Mouse (Mus musculus) midbrain, embryonic 15.5 days (tissue): ENCODE measurements around the gene Far2. TPM values are rescaled to one million over a fixed set of nuclear protein-coding genes. Genes with fewer than 3 reads are reported as not detected.
"Not testable (repeated sequence)": the region's sequence is repeated elsewhere in the genome, so short reads cannot be mapped to it uniquely, and the experiment has no call there.

Source experiments
- ATAC-seq: fragments of 200-750 bp; cut with Nextera tagmentation; replicated peaks from 2 replicates; pipeline ENCODE4 v1.8.0; 2017; ENCODE audit warnings: moderate TSS enrichment
- H3K27ac ChIP-seq: fragments of 300-500 bp; sonication (generic); 2 replicates; pipeline ENCODE4 v1.5.1; 2015; ENCODE audit warnings: mild to moderate bottlenecking, inconsistent platforms
- H3K27me3 ChIP-seq: fragments of 300-500 bp; sonication (generic); replicated peaks from 2 replicates; pipeline ENCODE4 v1.6.1; 2015; ENCODE audit warnings: inconsistent platforms
- H3K36me3 ChIP-seq: fragments of 300-500 bp; sonication (generic); replicated peaks from 2 replicates; pipeline ENCODE4 v1.6.1; 2015; ENCODE audit warnings: inconsistent platforms
- H3K4me1 ChIP-seq: fragments of 300-500 bp; sonication (generic); 2 replicates; pipeline ENCODE4 v1.6.1; 2015; ENCODE audit warnings: inconsistent platforms
- H3K4me2 ChIP-seq: fragments of 300-500 bp; sonication (generic); 2 replicates; pipeline ENCODE4 v1.6.1; 2015; ENCODE audit warnings: inconsistent platforms, mild to moderate bottlenecking, moderate library complexity
- H3K4me3 ChIP-seq: fragments of 300-500 bp; sonication (generic); 2 replicates; pipeline ENCODE4 v1.5.1; 2015; ENCODE audit warnings: mild to moderate bottlenecking, inconsistent platforms
- H3K9ac ChIP-seq: fragments of 300-500 bp; sonication (generic); 2 replicates; pipeline ENCODE4 v1.6.1; 2015; ENCODE audit warnings: mild to moderate bottlenecking, inconsistent platforms
- H3K9me3 ChIP-seq: fragments of 300-500 bp; sonication (generic); 2 replicates; pipeline ENCODE4 v1.6.1; 2016; ENCODE audit warnings: inconsistent platforms
- WGBS: fragments of 180-500 bp; shearing (Covaris S2); methylation state at CpG from one replicate; pipeline ENCODE4 v1.1.7; 2015; ENCODE audit warnings: mixed read lengths; 5-methylcytosine and 5-hydroxymethylcytosine counted together
- polyA plus RNA-seq: library from polyadenylated mRNA; unstranded; fragments of >200 nt; fragmentation: Nextera tagmentation; extraction: Ambion mirVana; gene quantifications from 2 replicates; pipeline ENCODE4 v1.2.1, GENCODE M21; 2015

Gene Far2
- polyA plus RNA-seq, 1 experiment from 2014 or later: 24.7 TPM

DNA sequence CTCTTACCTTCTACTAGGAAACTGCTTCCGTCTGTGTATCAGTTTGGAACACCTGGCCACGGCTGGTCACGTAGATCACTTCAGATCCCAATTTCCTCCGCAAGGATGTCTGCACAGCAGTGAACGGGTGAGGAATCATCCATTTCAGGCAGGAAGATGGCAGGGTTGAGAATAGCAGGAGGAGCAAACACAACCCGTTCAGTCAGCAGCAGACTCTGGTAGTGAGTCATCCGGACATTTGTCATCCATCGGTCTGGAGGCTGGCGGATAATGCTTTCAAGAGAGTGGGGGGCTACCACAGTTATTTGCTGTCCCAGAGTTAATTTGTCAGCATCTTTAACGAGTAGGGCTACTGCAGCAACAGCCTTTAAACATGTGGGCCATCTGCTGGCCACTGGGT, 79.8 kb downstream of the Far2 start:
- H3K4me3 ChIP-seq, H3K36me3 ChIP-seq, ATAC-seq, H3K9me3 ChIP-seq, H3K4me2 ChIP-seq, H3K9ac ChIP-seq, H3K27me3 ChIP-seq, H3K27ac ChIP-seq, H3K4me1 ChIP-seq: not testable (repeated sequence)
- 81% methylated on average over 10 of the region's 10 CpGs for whole genome bisulfite sequencing

DNA sequence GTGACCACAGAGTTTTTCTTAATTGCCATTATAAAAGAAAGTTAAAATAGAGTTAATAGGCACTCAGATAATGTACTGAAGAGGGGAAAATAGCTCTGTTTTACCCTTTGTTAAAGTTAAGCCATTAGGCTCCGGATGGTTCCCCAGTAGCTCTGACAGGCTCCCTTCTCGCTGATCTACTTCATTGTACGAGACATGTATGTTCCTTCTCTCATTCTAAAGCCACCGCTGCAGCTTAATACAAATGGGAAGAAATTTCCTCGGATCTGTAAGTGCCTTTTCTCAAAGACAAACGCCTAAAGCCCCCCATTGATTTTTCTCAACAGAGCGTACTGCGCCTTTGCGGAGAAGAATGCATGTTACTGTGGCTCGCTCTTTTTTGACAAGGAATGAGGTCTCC, 85.3 kb downstream of the Far2 start:
- Histone ChIP-seq H3K9ac (no peak overlapping the region), H3K4me3 (no peak overlapping the region), H3K27me3 (no peaks in the 10 kb centered on the region), H3K36me3 (no peaks in the 10 kb centered on the region), H3K4me1 (peaks cover 5% of the 10 kb centered on the region; the same call in 1 of the 2 replicates), H3K27ac (no peak overlapping the region), H3K4me2 (peak overlapping the region; percentile 28), H3K9me3 (no peaks in the 10 kb centered on the region)
- 0 out of 2 replicates have a peak, but pooled peaks have one; percentile 58 for ATAC-seq
- WGBS: 17% methylated on average over 10 of the region's 10 CpGs

DNA sequence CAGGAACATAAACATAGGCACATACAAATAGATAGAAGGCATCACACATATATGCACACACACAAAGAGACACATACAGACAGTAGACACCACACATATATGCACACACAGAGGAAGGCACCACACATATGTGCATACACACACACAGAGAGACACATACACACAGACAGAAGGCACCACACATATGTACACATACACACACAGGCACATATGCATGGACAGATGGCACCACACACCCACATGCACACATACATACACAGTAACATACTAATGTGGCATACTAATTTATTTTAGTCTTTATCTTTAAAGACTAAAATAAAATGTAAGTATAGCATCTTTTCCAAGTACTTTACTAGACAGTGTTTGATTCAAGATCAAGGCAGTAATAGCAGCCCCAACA, 86.5 kb downstream of the Far2 start:
- Histone ChIP-seq H3K36me3 (no peaks in the 10 kb centered on the region), H3K9ac (no peak overlapping the region), H3K4me2 (no peak overlapping the region), H3K27ac (no peak overlapping the region), H3K4me1 (peaks cover 5% of the 10 kb centered on the region; the same call in 1 of the 2 replicates), H3K4me3 (no peak overlapping the region), H3K27me3 (no peaks in the 10 kb centered on the region), H3K9me3 (no peaks in the 10 kb centered on the region)
- ATAC-seq: no peak

DNA sequence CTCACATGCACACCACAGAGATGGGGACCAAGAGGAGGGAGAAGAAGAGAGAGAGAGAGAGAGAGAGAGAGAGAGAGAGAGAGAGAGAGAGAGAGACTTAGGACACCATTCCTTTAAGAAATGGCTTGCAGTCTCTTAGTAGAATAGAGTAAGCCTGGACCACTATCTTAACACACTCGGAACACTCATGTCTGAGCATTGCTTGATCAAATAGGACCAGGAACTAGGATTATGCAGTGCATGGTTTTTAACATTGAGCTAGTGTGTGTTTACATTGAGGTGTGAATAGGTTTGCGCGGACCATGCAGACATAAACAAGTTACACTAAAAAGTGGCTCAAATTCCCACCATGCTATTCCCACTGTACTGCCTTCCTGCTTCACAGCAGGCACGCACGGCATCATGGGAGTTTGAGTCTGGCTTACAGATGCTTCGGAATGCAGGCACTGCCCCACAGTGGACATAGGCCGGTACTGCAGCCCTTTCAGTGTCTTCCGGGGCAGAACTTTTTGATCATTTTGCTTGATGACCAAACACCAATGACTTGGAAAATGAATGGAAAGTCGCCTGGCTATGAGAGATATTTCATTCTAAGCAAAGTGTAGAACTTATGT, 88.8 kb downstream of the Far2 start:
- Histone ChIP-seq H3K9ac (no peak overlapping the region), H3K4me3 (no peak overlapping the region), H3K27me3 (no peaks in the 10 kb centered on the region), H3K36me3 (no peaks in the 10 kb centered on the region), H3K4me1 (peaks cover 5% of the 10 kb centered on the region; the same call in 1 of the 2 replicates), H3K27ac (no peak overlapping the region), H3K4me2 (no peak overlapping the region; the same call in 1 of the 2 replicates), H3K9me3 (no peaks in the 10 kb centered on the region)
- WGBS: 30% methylated on average over 9 of the region's 9 CpGs
- peak; percentile 90 for ATAC-seq

DNA sequence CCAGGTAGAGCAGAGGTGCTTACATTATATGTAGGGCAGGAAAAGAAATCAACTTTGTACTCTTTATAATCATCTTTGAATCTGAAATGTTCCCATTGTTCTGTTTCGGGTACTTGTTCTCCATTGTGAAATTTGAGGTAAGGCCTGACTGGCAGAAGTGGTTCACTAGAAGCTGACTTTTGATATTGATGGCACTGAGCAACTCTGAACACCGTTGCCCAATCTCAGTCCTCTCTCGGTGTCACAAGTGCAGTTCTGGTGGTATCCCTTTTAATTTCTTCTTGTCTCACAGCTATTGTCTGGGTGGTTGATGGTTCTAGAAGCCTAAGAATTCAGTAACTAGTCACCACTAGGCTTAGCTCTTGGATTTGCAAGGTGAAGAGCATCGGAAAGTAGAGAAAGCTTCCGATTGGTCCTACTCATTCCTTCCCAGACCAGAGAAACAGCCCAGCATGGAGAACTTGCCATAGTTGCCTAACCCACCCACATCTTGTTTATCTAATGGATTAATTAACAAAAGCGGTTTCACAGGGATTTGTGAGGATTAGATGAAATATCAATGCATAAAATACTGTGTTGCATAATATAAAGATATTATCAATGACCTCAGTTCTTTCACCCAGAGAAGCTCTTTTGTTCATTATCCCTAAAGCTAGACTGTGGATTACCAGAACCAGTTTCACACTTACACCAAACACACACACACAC, 92.4 kb downstream of the Far2 start:
- no peak overlapping the region for H3K27ac ChIP-seq
- no peaks in the 10 kb centered on the region for H3K9me3 ChIP-seq
- H3K27me3 ChIP-seq: no peaks in the 10 kb centered on the region
- ATAC-seq: no peak
- H3K4me3 ChIP-seq: no peak overlapping the region
- WGBS: 83% methylated on average over 6 of the region's 6 CpGs
- H3K4me1 ChIP-seq: no peaks in the 10 kb centered on the region
- H3K9ac ChIP-seq: no peak overlapping the region
- H3K4me2 ChIP-seq: no peak overlapping the region
- H3K36me3 ChIP-seq: no peaks in the 10 kb centered on the region

DNA sequence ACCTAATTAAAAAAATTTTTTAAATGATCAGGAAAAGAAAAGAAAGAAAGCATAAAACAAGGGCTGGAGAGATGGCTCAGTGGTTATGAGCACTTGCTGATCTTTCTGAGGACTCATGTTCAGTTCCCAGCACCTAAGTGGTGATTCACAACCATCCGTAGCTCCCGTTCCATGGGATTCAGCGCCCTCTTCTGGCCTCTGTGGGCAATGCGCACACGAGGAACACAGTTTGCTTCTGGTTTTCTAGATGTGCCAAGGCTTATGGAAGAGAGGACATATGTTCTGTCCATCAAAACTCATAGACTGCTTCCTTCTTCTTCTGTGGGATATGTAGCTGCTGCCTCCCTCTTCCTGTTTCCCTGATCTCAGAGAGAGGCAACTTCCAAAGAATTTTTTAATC, 94.8 kb downstream of the Far2 start:
- Histone ChIP-seq H3K9ac (no peak overlapping the region), H3K9me3 (no peaks in the 10 kb centered on the region), H3K36me3 (no peaks in the 10 kb centered on the region), H3K4me2 (no peak overlapping the region), H3K4me1 (no peaks in the 10 kb centered on the region), H3K4me3 (no peak overlapping the region), H3K27ac (no peak overlapping the region), H3K27me3 (no peaks in the 10 kb centered on the region)
- no peak for ATAC-seq
- WGBS: 86% methylated on average over 5 of the region's 5 CpGs

DNA sequence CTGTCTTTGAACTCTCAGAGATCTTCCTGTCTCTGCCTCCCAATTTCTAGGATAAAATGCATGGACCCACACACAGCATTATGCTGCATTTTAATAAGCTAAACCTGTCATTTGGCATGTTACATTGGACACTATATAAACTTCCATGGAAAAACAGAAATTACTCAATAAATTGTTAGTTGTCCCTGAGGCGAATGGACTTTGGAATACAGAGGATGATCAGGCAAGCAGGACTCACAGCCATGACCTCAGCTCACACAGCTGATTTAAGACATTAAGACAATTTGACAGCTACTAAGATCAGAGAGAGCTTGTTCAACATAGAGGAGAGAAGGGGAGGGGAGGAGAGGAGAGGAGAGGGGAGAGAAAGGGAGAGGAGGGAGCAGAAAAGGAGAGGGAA, 95.4 kb downstream of the Far2 start:
- WGBS: 93% methylated on average over 1 of the region's 1 CpGs
- no peak overlapping the region for H3K4me3 ChIP-seq

DNA sequence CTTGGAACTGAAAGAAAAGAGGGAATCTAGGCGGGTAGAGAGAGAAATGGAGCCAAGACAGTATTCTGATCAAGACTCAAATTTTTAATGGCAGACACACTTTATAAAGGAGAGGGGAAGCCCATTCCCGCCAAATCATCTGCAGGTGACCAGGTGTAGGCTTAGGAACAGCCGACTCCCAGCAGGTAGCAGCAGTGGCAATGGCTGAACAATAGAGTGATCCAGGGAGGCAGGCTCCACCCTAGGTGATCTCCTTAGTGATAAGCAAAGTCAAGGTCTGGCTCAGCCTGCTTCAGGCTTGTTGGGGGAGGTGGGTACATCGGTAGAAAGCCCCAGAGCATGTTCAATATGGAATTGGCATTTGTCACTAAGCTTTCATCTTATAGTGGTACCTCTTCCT, 105.2 kb downstream of the Far2 start:
- H3K36me3 ChIP-seq, H3K9ac ChIP-seq, H3K4me3 ChIP-seq, H3K9me3 ChIP-seq, H3K4me2 ChIP-seq, H3K27ac ChIP-seq, H3K4me1 ChIP-seq, H3K27me3 ChIP-seq, ATAC-seq: not testable (repeated sequence)
- 62% methylated on average over 4 of the region's 4 CpGs for WGBS

More for the DNA sequence above, 95.4 kb downstream of the Far2 start:
- Histone ChIP-seq H3K4me1 (no peaks in the 10 kb centered on the region), H3K9ac (no peak overlapping the region), H3K4me2 (no peak overlapping the region), H3K36me3 (no peaks in the 10 kb centered on the region), H3K9me3 (no peaks in the 10 kb centered on the region), H3K27ac (no peak overlapping the region), H3K27me3 (no peaks in the 10 kb centered on the region)
- no peak for ATAC-seq

DNA sequence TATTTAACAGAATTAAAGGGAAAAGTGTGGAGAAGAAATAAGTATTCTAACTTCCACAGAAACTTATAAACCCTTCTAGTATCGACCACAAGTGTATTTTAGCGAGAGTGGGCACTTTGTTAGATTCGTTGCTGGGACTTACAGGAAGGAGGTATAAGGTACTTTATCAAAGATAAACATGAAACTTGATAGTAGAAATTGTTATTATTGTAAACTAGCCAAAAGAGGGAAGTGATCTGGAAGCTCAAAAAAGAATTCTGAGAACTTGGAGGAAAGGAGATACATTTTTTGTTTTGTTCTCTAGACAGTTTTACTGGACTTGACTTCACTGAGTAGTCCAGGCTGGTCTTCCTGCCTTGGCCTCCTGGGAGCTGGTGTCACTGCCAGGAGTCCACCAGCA, 125.8 kb downstream of the Far2 start:
- Histone ChIP-seq H3K4me1 (no peaks in the 10 kb centered on the region), H3K36me3 (no peaks in the 10 kb centered on the region), H3K27me3 (no peaks in the 10 kb centered on the region), H3K9me3 (no peaks in the 10 kb centered on the region), H3K27ac (no peak overlapping the region), H3K9ac (no peak overlapping the region), H3K4me2 (no peak overlapping the region), H3K4me3 (no peak overlapping the region)
- 91% methylated on average over 3 of the region's 3 CpGs for WGBS
- ATAC-seq: no peak

DNA sequence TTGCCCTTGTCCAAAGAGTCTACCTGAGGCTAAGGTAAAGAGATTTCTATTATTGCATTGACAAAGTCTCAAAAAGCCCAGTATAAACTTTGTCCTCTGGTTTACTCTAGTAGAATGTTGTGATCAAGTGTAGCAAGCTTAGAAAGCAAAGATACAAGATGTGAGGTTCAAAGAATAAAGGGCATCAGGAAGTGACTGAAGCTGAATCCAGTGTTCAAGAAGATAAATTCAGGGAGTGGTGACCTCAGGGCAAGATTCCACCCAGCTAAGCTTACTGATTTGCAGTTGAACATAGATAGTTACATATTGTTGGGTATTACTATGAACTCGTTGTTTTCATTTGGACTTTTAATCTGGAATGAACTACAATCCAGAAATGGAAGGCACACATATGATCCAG, 138.6 kb downstream of the Far2 start:
- H3K4me3 ChIP-seq: no peak overlapping the region
- no peaks in the 10 kb centered on the region for H3K9me3 ChIP-seq
- H3K36me3 ChIP-seq: peaks cover 58% of the 10 kb centered on the region
- H3K27ac ChIP-seq: no peak overlapping the region
- no peak for ATAC-seq
- WGBS: 93% methylated on average over 1 of the region's 1 CpGs
- H3K9ac ChIP-seq: no peak overlapping the region
- no peaks in the 10 kb centered on the region for H3K27me3 ChIP-seq
- no peaks in the 10 kb centered on the region for H3K4me1 ChIP-seq
- no peak overlapping the region for H3K4me2 ChIP-seq

DNA sequence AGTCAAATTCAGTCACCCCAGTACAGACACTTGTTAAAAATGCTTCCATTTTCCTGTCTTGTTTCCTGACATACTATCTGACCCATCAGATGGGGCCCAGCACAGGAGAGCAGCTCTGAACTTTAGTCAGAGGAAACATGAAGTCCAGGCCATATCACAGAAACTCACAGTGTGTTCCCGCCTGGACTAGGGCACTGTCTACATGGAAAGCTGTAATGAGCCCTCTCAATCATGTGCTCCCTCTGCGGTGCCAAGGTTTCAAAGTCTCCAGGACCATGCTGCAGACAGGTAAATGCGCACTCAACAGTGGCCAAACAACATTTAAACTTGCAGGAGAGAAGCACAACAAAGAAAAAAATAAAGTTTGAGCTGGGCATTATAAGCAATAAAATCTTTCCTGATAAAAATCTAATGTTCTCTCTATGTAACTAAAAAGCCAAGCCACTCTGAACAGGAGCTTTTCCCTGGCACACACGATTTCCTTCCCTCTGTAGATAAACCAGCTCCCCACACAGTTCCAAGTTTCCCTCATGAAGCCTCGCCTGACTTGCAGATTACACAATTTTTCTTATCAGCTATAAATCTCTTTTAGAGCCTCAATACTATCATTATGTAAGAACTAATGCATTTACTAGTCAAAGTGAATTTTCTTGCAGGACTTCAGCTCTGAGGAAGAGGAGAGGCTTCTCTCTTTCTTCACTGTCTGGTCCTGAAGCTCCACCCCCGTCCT, 147.1 kb downstream of the Far2 start:
- no peaks in the 10 kb centered on the region for H3K9me3 ChIP-seq
- 91% methylated on average over 6 of the region's 6 CpGs for whole genome bisulfite sequencing
- H3K4me2 ChIP-seq: no peak overlapping the region
- H3K36me3 ChIP-seq: peaks cover 27% of the 10 kb centered on the region; the same call in 1 of the 2 replicates
- H3K4me3 ChIP-seq: no peak overlapping the region
- no peak for ATAC-seq
- H3K4me1 ChIP-seq: no peaks in the 10 kb centered on the region
- H3K9ac ChIP-seq: no peak overlapping the region
- no peaks in the 10 kb centered on the region for H3K27me3 ChIP-seq
- no peak overlapping the region for H3K27ac ChIP-seq

DNA sequence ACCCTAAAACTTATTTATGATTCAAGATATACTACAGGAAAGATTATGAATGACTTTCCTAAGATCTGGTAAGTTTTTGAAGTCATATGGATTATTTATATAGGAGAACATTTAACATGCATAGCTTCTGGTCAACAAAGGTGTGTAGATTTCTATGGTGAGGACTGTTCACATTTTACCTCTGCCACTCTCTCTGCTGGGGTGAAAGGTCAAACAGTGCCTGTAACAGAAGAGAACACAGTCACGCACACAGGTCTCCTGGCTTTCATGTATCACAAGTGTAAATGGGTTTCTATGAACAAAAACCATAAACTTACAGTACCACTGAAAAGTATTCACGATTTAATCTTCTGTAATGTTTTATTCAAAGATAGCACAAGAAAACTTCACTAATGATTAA, 152.1 kb downstream of the Far2 start:
- no peaks in the 10 kb centered on the region for H3K9me3 ChIP-seq
- peaks cover 26% of the 10 kb centered on the region; the same call in 1 of the 2 replicates for H3K36me3 ChIP-seq
- H3K9ac ChIP-seq: no peak overlapping the region
- H3K27ac ChIP-seq: no peak overlapping the region
- H3K4me1 ChIP-seq: no peaks in the 10 kb centered on the region
- no peaks in the 10 kb centered on the region for H3K27me3 ChIP-seq
- no peak overlapping the region for H3K4me2 ChIP-seq
- ATAC-seq: no peak
- 94% methylated on average over 2 of the region's 2 CpGs for WGBS
- H3K4me3 ChIP-seq: no peak overlapping the region
